Mouse (Mus musculus): Measurements from ENCODE around the gene Ccpg1. TPM values are rescaled to one million over a fixed set of nuclear protein-coding genes. Genes with fewer than 3 reads are reported as not detected.

Gene Ccpg1
- total RNA-seq, 2 experiments from 2014 or later, result 76.1 to 95.7 TPM

DNA sequence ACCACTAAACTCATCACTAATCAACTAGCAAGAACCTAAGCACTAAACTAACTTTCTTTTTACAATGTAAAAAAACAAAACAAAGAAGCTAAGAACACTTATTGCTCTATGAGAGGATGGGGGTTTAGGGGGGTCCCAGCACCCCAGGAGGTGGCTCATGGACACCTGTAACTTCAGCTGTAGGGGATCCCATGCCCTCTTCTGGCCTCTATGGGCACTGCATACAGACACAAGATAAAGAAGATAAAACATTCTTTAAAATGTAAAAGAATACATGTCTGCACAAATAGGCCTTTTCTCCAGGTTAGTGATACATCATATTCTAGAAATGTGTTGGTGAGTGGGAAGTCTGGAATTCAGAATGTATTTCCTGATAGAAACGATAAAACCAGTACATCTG lies 48.2 kb downstream of the Ccpg1 start:
- TF ChIP-seq CTCF (IDR thresholded peaks at IDR 0.05), result no peak
- DNase-seq, result no peak
- no peak overlapping the region for H3K27ac ChIP-seq
- intact Hi-C loops (cut with DNase I), result no loop called here
- no peak overlapping the region for H3K4me3 ChIP-seq

DNA sequence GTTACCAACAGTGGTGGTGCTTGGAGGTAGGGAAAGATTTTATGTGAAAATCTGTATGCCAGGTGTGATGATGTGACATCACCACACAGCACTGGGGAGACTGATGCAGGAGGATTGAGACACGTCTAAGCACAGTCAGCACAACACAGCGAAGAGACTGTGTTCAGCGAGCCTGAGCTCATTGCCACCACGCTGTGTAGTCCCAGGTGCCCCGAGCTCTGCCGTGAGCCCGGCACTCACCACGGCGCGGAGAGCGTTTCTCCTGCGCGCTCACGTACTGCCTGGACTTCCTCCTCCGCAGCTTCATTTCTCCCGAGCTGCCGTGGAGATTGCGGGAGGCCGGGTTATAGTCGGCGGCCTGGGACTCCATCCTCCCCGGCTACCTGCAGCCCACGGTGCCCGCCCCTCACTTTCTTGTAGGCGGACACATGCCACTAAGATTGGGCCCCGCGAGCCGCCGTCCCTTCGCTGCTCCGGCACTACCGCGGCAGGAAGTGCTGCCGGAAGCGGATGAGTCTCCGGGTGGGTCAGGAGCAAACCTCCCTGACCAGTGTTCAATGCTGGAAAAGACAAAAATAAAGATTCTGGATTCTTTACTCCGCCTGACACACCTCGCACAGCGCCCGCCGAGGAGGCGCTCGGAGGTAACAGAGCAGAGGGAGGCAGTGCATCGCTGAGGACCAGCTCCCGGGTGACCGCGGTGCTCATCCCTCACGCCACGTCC lies 54.2 kb downstream of the Ccpg1 start:
- peak; percentile 95 for DNase-seq
- H3K4me3 ChIP-seq, result peak overlapping the region; percentile 98
- intact Hi-C loops (cut with DNase I), result no loop called here
- peak overlapping the region; percentile 94 for H3K27ac ChIP-seq
- TF ChIP-seq CTCF (IDR thresholded peaks at IDR 0.05), result no peak

DNA sequence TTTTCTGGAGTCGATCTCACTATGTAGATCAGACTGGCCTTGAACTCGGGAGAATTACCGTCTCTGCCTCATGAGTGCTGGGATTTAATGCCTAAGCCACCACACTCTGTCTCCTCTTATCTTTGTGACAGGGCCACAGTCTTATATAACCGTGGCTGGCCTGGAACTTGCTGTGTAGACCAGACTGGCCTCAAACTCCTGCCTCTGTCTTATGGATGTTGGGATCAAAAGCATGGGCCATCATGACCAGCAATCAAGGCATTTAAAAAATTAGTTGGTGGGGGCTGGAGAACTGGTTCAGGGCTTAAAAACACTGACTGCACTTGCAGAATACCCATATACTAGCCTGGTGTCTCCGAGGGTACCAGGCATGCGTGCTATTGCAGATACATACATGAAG lies 54.9 kb downstream of the Ccpg1 start, which contains the start of gene Pigb:
Gene Pigb, minus strand, starts transcription at position 299 of the 400 bp plus-strand sequence.
- Histone ChIP-seq H3K27ac (peak within 1 kb of the TSS; percentile 94), H3K4me3 (peak within 1 kb of the TSS; percentile 98)
- no peak for TF ChIP-seq CTCF (IDR thresholded peaks at IDR 0.05)
- intact Hi-C loops (cut with DNase I), result no loop called here
- no peak for DNase-seq

DNA sequence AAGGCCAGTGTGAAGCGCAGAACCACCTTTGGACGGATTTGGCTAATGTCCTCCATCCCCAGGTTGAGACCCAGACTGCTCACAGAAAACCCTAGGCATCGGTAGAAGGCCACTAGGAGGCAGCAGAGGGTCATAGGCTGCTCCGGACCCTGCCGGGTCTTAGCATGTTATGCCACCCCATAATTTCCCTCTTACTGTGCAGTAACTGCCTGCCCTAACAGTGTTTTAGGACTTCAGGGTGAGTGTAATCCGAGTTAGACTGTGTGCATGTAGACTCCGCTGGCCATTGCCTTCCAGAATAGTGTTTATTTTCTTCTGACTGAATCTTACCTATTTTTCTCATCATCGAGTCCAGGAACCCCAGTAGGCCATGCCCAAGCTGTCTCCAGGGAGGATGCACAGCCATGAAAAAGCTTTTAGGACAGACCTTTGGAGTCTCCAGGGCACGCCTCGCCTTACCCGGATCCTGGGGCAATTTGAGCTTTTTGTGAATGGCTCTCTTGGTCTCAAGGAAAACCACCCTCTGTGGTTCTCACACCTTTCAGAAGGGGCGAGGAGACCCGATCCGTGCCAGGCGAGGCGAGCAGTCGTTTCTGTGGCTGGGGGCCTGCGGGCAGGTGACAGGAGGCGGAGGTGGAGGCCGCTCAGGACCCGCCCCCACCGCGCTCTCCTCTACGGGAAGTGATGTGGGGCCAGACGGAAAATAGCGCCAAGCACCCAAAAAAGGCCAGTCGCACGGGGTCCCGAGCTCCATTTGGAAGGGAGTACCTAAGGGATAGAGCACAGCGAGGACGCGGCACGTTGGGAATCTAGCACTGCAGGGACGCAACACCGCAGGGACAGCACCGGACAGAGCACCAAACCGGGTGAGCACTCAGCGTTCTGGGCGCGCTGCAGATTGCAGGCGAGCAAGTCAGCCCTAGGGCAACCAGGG lies 59.2 kb downstream of the Ccpg1 start, which contains the start of gene Rab27a:
Gene Rab27a, plus strand, starts transcription at position 709 of the 934 bp plus-strand sequence.
- TF ChIP-seq CTCF (IDR thresholded peaks at IDR 0.05), result peak; percentile 97; the same call in 1 of the 2 replicates
- intact Hi-C loops (cut with DNase I), result loop anchor here (1.0 kb wide), 1 partner anchor 48 kb away; no protein-coding TSS in a partner anchor
- H3K4me3 ChIP-seq, result peak within 1 kb of the TSS; percentile 75
- peak within 1 kb of the TSS; percentile 70 for H3K27ac ChIP-seq
- peak; percentile 81 for DNase-seq

DNA sequence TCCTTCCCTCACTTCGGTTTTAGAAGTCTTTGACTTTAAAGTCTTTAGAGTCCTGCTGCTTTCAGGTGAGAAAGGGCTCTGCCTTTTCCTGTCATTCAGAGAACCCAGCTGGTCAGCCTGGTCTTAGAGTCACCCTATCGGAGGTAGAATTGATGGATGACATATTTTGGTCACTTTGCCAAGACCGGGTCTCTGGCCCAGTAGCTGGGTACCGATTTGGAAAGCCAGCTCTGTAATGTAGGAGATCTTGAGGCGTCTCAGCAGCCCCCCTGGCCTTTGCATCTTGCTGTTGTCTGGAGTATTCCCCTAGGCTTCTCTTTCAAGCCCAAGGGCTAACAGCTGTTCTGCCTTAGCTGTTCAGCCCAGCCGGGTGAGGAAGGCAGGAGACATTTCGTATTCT lies 60.0 kb downstream of the Ccpg1 start:
- no peak for DNase-seq
- peak overlapping the region; percentile 75 for H3K4me3 ChIP-seq
- no peak for TF ChIP-seq CTCF (IDR thresholded peaks at IDR 0.05)
- intact Hi-C loops (cut with DNase I), result no loop called here
- H3K27ac ChIP-seq, result peak overlapping the region; percentile 70

DNA sequence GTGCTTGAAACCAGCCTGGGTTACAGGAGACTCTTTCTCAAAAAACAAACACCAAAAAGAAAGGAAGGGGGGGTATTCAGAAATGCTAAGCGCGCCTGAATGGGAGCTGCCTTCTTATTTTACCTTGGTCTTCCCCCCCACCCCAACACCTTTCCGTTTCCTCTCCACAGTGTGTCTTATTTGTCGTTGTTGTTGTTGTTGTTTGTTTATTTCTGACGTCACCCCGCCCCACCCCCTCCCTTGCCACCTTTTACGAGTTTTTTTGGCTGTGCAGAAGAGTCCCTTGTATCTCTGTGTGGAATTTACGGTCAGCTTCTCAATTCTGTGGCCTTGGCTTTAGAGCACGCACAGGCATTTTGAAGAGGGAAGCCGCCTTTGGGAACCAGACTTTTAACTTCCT lies 60.5 kb downstream of the Ccpg1 start:
- intact Hi-C loops (cut with DNase I), result no loop called here
- H3K4me3 ChIP-seq, result peak overlapping the region; percentile 75
- DNase-seq, result no peak
- no peak for TF ChIP-seq CTCF (IDR thresholded peaks at IDR 0.05)
- H3K27ac ChIP-seq, result peak overlapping the region; percentile 70

DNA sequence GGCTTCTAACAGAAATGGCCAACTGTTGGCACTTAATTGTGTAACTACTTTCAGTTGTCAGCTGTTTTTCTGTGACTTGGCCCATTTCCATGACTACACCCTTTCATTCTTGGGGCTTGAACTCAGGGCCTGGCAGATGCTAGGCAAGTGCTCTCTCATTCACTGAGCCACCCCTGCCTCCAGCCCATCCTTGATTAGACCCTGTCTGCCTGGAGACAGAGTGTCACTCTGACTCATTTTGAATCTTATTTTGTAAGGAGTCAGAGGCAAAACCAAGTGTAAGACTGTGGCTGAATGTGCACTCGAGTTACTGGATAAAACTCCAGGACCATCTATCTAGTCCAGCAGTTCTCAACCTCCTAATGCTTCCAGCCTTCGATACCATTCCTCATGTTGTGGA lies 62.7 kb downstream of the Ccpg1 start:
- DNase-seq, result no peak
- no peak for TF ChIP-seq CTCF (IDR thresholded peaks at IDR 0.05)
- intact Hi-C loops (cut with DNase I), result no loop called here
- Histone ChIP-seq H3K4me3 (no peak overlapping the region), H3K27ac (no peak overlapping the region)

DNA sequence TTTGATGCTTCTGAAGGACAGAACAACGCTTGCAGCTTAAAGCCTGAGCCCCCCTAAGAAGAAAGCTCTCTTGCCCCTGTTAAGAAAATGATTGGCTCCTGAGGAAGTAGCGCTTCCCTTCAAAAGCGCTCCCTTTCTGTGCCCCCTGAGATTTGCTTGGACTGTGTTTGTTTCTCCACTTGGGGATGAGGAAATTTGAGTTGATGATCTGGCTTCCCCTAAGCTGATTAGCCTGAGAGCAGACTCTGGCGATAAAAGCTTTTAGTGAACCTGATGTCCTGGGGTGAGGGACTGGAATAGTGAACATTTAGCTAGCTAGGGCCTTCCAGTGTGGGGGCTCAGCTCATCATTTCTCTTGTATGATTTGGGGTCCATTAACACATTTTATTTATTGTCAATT lies 63.7 kb downstream of the Ccpg1 start:
- no peak for TF ChIP-seq CTCF (IDR thresholded peaks at IDR 0.05)
- Histone ChIP-seq H3K4me3 (no peak overlapping the region), H3K27ac (peak overlapping the region; percentile 24; the same call in 1 of the 2 replicates)
- no peak for DNase-seq
- intact Hi-C loops (cut with DNase I), result no loop called here

DNA sequence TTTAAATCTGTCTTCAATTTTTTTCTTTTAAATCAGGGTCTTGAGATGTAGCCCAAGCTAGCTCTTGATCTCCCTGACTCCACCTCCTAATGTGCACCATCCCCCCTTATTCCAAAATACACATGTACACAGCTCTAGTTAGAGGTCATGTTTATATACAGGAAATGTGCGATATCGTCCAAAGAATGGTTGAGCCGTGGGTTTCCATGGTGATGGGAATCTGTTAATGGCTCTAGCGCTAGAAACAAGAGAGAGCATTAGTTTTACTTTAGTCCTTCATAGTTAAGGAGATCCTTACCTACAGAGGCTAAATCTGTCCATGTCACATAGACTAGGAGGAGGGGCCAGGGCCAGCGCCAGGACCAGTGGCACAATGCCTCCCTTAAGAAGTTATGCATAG lies 64.6 kb downstream of the Ccpg1 start:
- no peak for DNase-seq
- Histone ChIP-seq H3K27ac (no peak overlapping the region), H3K4me3 (no peak overlapping the region)
- intact Hi-C loops (cut with DNase I), result no loop called here
- TF ChIP-seq CTCF (IDR thresholded peaks at IDR 0.05), result no peak

DNA sequence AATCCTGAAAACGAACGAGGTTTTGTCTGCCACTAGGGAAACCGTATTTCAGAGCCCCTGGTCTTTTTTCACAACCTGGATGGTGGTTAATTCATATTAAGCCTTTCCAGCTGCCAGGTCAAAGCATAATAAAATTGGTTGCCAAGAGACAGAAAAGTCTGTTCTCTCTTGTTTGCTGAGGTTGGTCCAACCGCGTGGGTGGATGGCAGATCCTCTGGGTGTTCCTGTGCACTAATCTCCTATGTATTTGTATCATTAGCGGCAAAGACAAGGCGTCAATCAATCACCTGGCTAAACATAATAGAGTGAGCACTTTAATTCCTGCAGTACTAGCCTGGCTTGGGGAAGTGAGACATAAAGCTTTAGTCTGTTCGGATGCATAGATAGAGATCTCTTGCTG lies 65.4 kb downstream of the Ccpg1 start:
- no peak for DNase-seq
- H3K27ac ChIP-seq, result no peak overlapping the region
- H3K4me3 ChIP-seq, result no peak overlapping the region
- TF ChIP-seq CTCF (IDR thresholded peaks at IDR 0.05), result no peak
- intact Hi-C loops (cut with DNase I), result no loop called here

DNA sequence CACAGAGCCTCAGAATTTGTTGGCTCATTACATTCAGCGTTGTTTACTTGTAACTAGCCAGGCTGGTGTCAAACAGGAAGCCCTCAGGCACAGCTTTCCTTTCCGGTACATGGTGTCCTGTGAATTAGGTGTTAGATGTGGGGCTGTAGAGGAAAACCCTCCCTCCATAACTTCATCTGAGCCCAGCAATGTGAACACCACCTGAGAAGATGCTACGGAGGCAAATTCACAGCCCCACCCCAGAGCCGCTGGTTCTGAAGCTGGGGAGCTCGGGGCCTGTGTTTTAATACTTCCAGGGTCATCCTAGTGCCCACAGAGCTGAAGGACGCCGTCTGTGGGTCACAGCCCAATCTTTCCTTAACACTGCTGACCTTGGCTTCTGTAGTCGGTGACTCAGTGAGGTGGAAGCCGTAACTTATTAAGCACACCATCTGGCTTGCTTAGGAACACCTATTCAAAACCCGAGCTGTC lies 70.2 kb downstream of the Ccpg1 start:
- no peak overlapping the region; the same call in 1 of the 2 replicates for H3K4me3 ChIP-seq
- TF ChIP-seq CTCF (IDR thresholded peaks at IDR 0.05), result no peak
- intact Hi-C loops (cut with DNase I), result no loop called here
- peak overlapping the region; percentile 70 for H3K27ac ChIP-seq
- no peak for DNase-seq

DNA sequence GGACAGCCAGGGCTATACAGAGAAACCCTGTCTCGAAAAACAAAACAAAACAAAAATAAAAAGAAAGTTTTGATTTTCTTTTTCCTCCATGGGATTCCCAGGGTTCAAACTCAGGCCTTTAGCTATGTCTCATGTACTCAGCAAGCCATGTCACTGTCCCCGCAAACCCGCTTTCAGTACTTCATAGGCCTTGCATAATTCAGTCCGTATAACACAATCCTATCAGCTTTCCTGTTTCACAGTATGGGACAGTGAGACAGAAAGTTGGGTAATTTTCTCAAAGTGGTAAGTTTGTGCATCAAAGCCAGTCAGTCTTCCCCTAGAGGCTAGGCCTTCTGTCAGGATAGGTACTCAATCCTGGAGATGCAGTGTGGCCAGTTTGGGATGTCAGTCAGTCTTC lies 74.0 kb downstream of the Ccpg1 start:
- DNase-seq, result no peak
- Histone ChIP-seq H3K27ac (no peak overlapping the region), H3K4me3 (no peak overlapping the region)
- TF ChIP-seq CTCF (IDR thresholded peaks at IDR 0.05), result no peak
- intact Hi-C loops (cut with DNase I), result no loop called here

Measured in gastrocnemius, adult 2 months (tissue).